Mouse (Mus musculus) forebrain, embryonic 13.5 days (tissue): ENCODE data around the gene Dlg1. TPM values are rescaled to one million over a fixed set of nuclear protein-coding genes. Genes with fewer than 3 reads are reported as not detected.

ENCODE experiments used
- ATAC-seq: fragments of 200-750 bp; cut with Nextera tagmentation; 2 replicates; pipeline ENCODE4 v1.8.0; 2017
- H3K27ac ChIP-seq: fragments of 300-500 bp; sonication (generic); 2 replicates; pipeline ENCODE4 v1.5.1; 2015; ENCODE audit warnings: inconsistent platforms, mild to moderate bottlenecking, moderate library complexity
- H3K27me3 ChIP-seq: fragments of 300-500 bp; sonication (generic); 2 replicates; pipeline ENCODE4 v1.6.1; 2015; ENCODE audit warnings: mild to moderate bottlenecking, inconsistent platforms
- H3K36me3 ChIP-seq: fragments of 300-500 bp; sonication (generic); 2 replicates; pipeline ENCODE4 v1.6.1; 2015; ENCODE audit warnings: mild to moderate bottlenecking, inconsistent platforms; ENCODE audit not compliant: poor library complexity, severe bottlenecking
- H3K4me1 ChIP-seq: fragments of 300-500 bp; sonication (generic); 2 replicates; pipeline ENCODE4 v1.6.1; 2015; ENCODE audit warnings: inconsistent platforms
- H3K4me2 ChIP-seq: fragments of 300-500 bp; sonication (generic); 2 replicates; pipeline ENCODE4 v1.6.1; 2015; ENCODE audit warnings: inconsistent platforms, mild to moderate bottlenecking, moderate library complexity
- H3K4me3 ChIP-seq: fragments of 300-500 bp; sonication (generic); 2 replicates; pipeline ENCODE4 v1.5.1; 2015; ENCODE audit warnings: mild to moderate bottlenecking, inconsistent platforms
- H3K9ac ChIP-seq: fragments of 300-500 bp; sonication (generic); 2 replicates; pipeline ENCODE4 v1.6.1; 2015; ENCODE audit warnings: mild to moderate bottlenecking, inconsistent platforms
- H3K9me3 ChIP-seq: fragments of 300-500 bp; sonication (generic); replicated peaks from 2 replicates; pipeline ENCODE4 v1.6.1; 2016; ENCODE audit warnings: inconsistent platforms
- WGBS: fragments of 180-500 bp; shearing (Covaris S2); methylation state at CpG from one replicate; pipeline ENCODE4 v1.1.7; 2015; 5-methylcytosine and 5-hydroxymethylcytosine counted together
- polyA plus RNA-seq: library from polyadenylated mRNA; unstranded; fragments of >200 nt; fragmentation: Nextera tagmentation; extraction: Ambion mirVana; gene quantifications from 2 replicates; pipeline ENCODE4 v1.2.1, GENCODE M21; 2015

Gene Dlg1
- polyA plus RNA-seq, 1 experiment from 2014 or later = 17.9 TPM

DNA sequence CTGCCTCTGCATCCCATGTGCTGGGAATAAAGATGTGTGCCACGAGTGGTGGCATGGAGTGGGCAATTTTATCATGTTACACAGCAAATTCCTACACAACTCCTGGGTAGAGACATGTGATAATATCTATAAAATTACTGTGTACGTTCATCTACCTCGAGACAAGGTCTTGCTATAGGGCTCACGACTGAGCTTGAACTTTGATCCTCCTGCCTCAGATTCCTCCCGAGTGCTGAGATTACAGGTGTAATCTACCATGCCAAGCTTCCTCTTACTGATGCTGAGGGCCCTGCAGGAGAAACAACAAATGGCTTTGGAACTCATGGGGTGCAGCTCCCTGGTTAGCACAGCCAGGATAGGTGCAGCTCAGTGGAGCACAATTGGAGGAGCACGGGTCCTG lies 261.1 kb downstream of the Dlg1 start:
- no peak overlapping the region for H3K4me3 ChIP-seq
- no peak overlapping the region for H3K4me2 ChIP-seq
- H3K9me3 ChIP-seq = no peaks in the 10 kb centered on the region
- H3K9ac ChIP-seq = no peak overlapping the region
- no peaks in the 10 kb centered on the region for H3K36me3 ChIP-seq
- H3K27me3 ChIP-seq = no peaks in the 10 kb centered on the region
- H3K27ac ChIP-seq = no peak overlapping the region
- no peak for ATAC-seq
- WGBS = 83% methylated on average over 6 of the region's 6 CpGs
- H3K4me1 ChIP-seq = no peaks in the 10 kb centered on the region

Other genes starting within 250 kb of the Dlg1 start
- 71.3 and 88.7 TPM in 2 replicates for gene Bdh1, start 241.2 kb upstream of the Dlg1 start, polyA plus RNA-seq
- gene Meltf, start 215.4 kb downstream of the Dlg1 start, polyA plus RNA-seq = 0.09 and 0.16 TPM in 2 replicates